Mouse (Mus musculus) heart, embryonic 11.5 days (tissue): ENCODE measurements around the gene Slc1a1. TPM values are rescaled to one million over a fixed set of nuclear protein-coding genes. Genes with fewer than 3 reads are reported as not detected.

ENCODE experiments used
- ATAC-seq: fragments of 200-750 bp; cut with Nextera tagmentation; replicated peaks from 2 replicates; pipeline ENCODE4 v1.8.0; 2017; ENCODE audit warnings: moderate library complexity; ENCODE audit not compliant: insufficient number of reproducible peaks, low FRiP score, low TSS enrichment
- H3K27ac ChIP-seq: fragments of 300-500 bp; sonication (generic); 2 replicates; pipeline ENCODE4 v1.5.1; 2014; ENCODE audit warnings: mild to moderate bottlenecking, low read depth, low read length
- H3K27me3 ChIP-seq: fragments of 300-500 bp; sonication (generic); 2 replicates; pipeline ENCODE4 v1.6.1; 2014; ENCODE audit warnings: mild to moderate bottlenecking, low read length, mixed read lengths; ENCODE audit not compliant: control insufficient read depth, insufficient read depth
- H3K36me3 ChIP-seq: fragments of 300-500 bp; sonication (generic); 2 replicates; pipeline ENCODE4 v1.6.1; 2014; ENCODE audit warnings: mild to moderate bottlenecking, low read length, moderate library complexity, mixed read lengths; ENCODE audit not compliant: control insufficient read depth, insufficient read depth
- H3K4me1 ChIP-seq: fragments of 300-500 bp; sonication (generic); 2 replicates; pipeline ENCODE4 v1.6.1; 2014; ENCODE audit warnings: low read length; ENCODE audit not compliant: control insufficient read depth, insufficient read depth
- H3K4me2 ChIP-seq: fragments of 300-500 bp; sonication (generic); 2 replicates; pipeline ENCODE4 v1.6.1; 2014; ENCODE audit warnings: mild to moderate bottlenecking, moderate library complexity
- H3K4me3 ChIP-seq: fragments of 300-500 bp; sonication (generic); 2 replicates; pipeline ENCODE4 v1.5.1; 2014; ENCODE audit warnings: low read depth, low read length
- H3K9ac ChIP-seq: fragments of 300-500 bp; sonication (generic); 2 replicates; pipeline ENCODE4 v1.6.1; 2014; ENCODE audit warnings: mild to moderate bottlenecking, low read depth, low read length, moderate library complexity
- H3K9me3 ChIP-seq: fragments of 300-500 bp; sonication (generic); replicated peaks from 2 replicates; pipeline ENCODE4 v1.6.1; 2016; ENCODE audit warnings: low read length; ENCODE audit not compliant: control insufficient read depth
- WGBS: fragments of 180-500 bp; shearing (Covaris S2); extraction: QIAGEN DNeasy Blood & Tissue Kit; methylation state at CpG from one replicate; pipeline ENCODE4 v1.1.7; 2014; ENCODE audit not compliant: insufficient replicate concordance; 5-methylcytosine and 5-hydroxymethylcytosine counted together
- polyA plus RNA-seq: library from polyadenylated mRNA; unstranded; fragments of >200 nt; fragmentation: Nextera tagmentation; extraction: Ambion mirVana; gene quantifications from 2 replicates; pipeline ENCODE4 v1.2.1, GENCODE M21; 2014

The Slc1a1 gene
- polyA plus RNA-seq, 1 experiment from 2014 or later = 0.93 TPM

- Histone ChIP-seq H3K36me3 (no peaks in the 10 kb centered on the region), H3K9ac (no peak overlapping the region), H3K27ac (no peak overlapping the region), H3K4me3 (no peak overlapping the region), H3K9me3 (no peaks in the 10 kb centered on the region), H3K4me2 (no peak overlapping the region), H3K27me3 (no peaks in the 10 kb centered on the region), H3K4me1 (no peaks in the 10 kb centered on the region)
- no peak for ATAC-seq
- 84% methylated on average over 11 of the region's 11 CpGs for WGBS
These were observed 27.9 kb upstream of the Slc1a1 start for GRCm38 (mm10) chr19:28806821-28807496.

GRCm38 (mm10) chr19:28807497-28807871 lies 27.4 kb upstream of the Slc1a1 start:
- Histone ChIP-seq H3K4me2 (no peak overlapping the region), H3K4me3 (no peak overlapping the region), H3K36me3 (no peaks in the 10 kb centered on the region), H3K9ac (no peak overlapping the region), H3K4me1 (no peaks in the 10 kb centered on the region), H3K27me3 (no peaks in the 10 kb centered on the region), H3K27ac (no peak overlapping the region), H3K9me3 (no peaks in the 10 kb centered on the region)
- ATAC-seq = no peak
- 63% methylated on average over 2 of the region's 2 CpGs for whole genome bisulfite sequencing

GRCm38 (mm10) chr19:28818286-28818685 lies 16.6 kb upstream of the Slc1a1 start:
- WGBS = 65% methylated on average over 4 of the region's 4 CpGs
- Histone ChIP-seq H3K9me3 (no peaks in the 10 kb centered on the region), H3K27ac (no peak overlapping the region), H3K4me2 (no peak overlapping the region), H3K4me1 (no peaks in the 10 kb centered on the region), H3K36me3 (no peaks in the 10 kb centered on the region), H3K9ac (no peak overlapping the region), H3K4me3 (no peak overlapping the region), H3K27me3 (no peaks in the 10 kb centered on the region)
- ATAC-seq = no peak

GRCm38 (mm10) chr19:28827697-28828328 lies 7.0 kb upstream of the Slc1a1 start:
- Histone ChIP-seq H3K36me3 (no peaks in the 10 kb centered on the region), H3K4me3 (no peak overlapping the region), H3K4me1 (no peaks in the 10 kb centered on the region; the same call in 1 of the 2 replicates), H3K9ac (no peak overlapping the region), H3K4me2 (peak overlapping the region; percentile 49), H3K9me3 (no peaks in the 10 kb centered on the region), H3K27ac (0 out of 2 replicates have a peak overlapping the region, but pooled peaks have one; percentile 46), H3K27me3 (no peaks in the 10 kb centered on the region)
- ATAC-seq = no peak
- WGBS = 50% methylated on average over 15 of the region's 15 CpGs

GRCm38 (mm10) chr19:28831324-28831723 lies 3.5 kb upstream of the Slc1a1 start:
- no peak overlapping the region for H3K4me3 ChIP-seq
- no peak for ATAC-seq
- no peaks in the 10 kb centered on the region; the same call in 1 of the 2 replicates for H3K4me1 ChIP-seq
- H3K9ac ChIP-seq = no peak overlapping the region
- H3K9me3 ChIP-seq = no peaks in the 10 kb centered on the region
- no peak overlapping the region for H3K4me2 ChIP-seq
- H3K27ac ChIP-seq = no peak overlapping the region
- no peaks in the 10 kb centered on the region for H3K36me3 ChIP-seq
- H3K27me3 ChIP-seq = peaks cover 20% of the 10 kb centered on the region

- H3K4me1 ChIP-seq = no peaks in the 10 kb centered on the region; the same call in 1 of the 2 replicates
- no peak overlapping the region for H3K4me3 ChIP-seq
- 80% methylated on average over 3 of the region's 3 CpGs for WGBS
- no peak for ATAC-seq
- H3K27ac ChIP-seq = no peak overlapping the region
- H3K36me3 ChIP-seq = no peaks in the 10 kb centered on the region
- H3K9me3 ChIP-seq = no peaks in the 10 kb centered on the region
- H3K9ac ChIP-seq = no peak overlapping the region
- no peak overlapping the region for H3K4me2 ChIP-seq
- peaks cover 24% of the 10 kb centered on the region for H3K27me3 ChIP-seq
These were observed 2.2 kb upstream of the Slc1a1 start for GRCm38 (mm10) chr19:28832605-28833004.

- Histone ChIP-seq H3K9me3 (no peaks in the 10 kb centered on the region), H3K27ac (no peak overlapping the region), H3K4me2 (peak overlapping the region; percentile 97), H3K4me3 (peak overlapping the region; percentile 63), H3K27me3 (peaks cover 24% of the 10 kb centered on the region), H3K9ac (no peak overlapping the region; the same call in 1 of the 2 replicates), H3K4me1 (no peaks in the 10 kb centered on the region), H3K36me3 (no peaks in the 10 kb centered on the region)
- 11% methylated on average over 10 of the region's 10 CpGs for WGBS
- ATAC-seq = no peak
These were observed 461 bp upstream of the Slc1a1 start for GRCm38 (mm10) chr19:28834388-28834787.

GRCm38 (mm10) chr19:28835500-28835864 lies 633 bp downstream of the Slc1a1 start:
- peak overlapping the region; percentile 63 for H3K4me3 ChIP-seq
- H3K4me1 ChIP-seq = no peaks in the 10 kb centered on the region
- ATAC-seq = no peak
- H3K9ac ChIP-seq = peak overlapping the region; percentile 64; the same call in 1 of the 2 replicates
- H3K27me3 ChIP-seq = peaks cover 24% of the 10 kb centered on the region
- no peaks in the 10 kb centered on the region for H3K9me3 ChIP-seq
- 10% methylated on average over 9 of the region's 9 CpGs for WGBS
- peak overlapping the region; percentile 97 for H3K4me2 ChIP-seq
- H3K27ac ChIP-seq = no peak overlapping the region
- no peaks in the 10 kb centered on the region for H3K36me3 ChIP-seq

- Histone ChIP-seq H3K4me1 (no peaks in the 10 kb centered on the region), H3K9ac (no peak overlapping the region), H3K27me3 (peaks cover 24% of the 10 kb centered on the region), H3K4me2 (no peak overlapping the region), H3K9me3 (no peaks in the 10 kb centered on the region), H3K36me3 (no peaks in the 10 kb centered on the region), H3K4me3 (no peak overlapping the region), H3K27ac (no peak overlapping the region)
- ATAC-seq = no peak
- WGBS = 59% methylated on average over 3 of the region's 3 CpGs
These were observed 1.3 kb downstream of the Slc1a1 start for GRCm38 (mm10) chr19:28836116-28836515.
